Mouse (Mus musculus) CH12.LX (cell line): ENCODE measurements around the gene Cnr2.

Experiments used
- BHLHE40 ChIP-seq: IDR thresholded peaks from 2 replicates; pipeline ENCODE4 v1.6.1; 2011; ENCODE audit warnings: mild to moderate bottlenecking, low read depth, low read length, improper control_type of control experiment
- CTCF ChIP-seq, 2 experiments: IDR thresholded peaks in 1 of 2; conservative IDR thresholded peaks in 1 of 2; 2 replicates each; pipeline ENCODE4 v1.5.1; 2011 to 2012; ENCODE audit warnings: low read depth in 2 of 2, low read length in 2 of 2, improper control_type of control experiment in 1 of 2, inconsistent platforms in 1 of 2, mild to moderate bottlenecking in 1 of 2, moderate library complexity in 1 of 2
- RCOR1 ChIP-seq: conservative IDR thresholded peaks from 2 replicates; pipeline ENCODE4 v1.6.1; 2012; ENCODE audit warnings: low read depth, mild to moderate bottlenecking, inconsistent platforms, low read length, improper control_type of control experiment
- USF2 ChIP-seq: conservative IDR thresholded peaks from 2 replicates; pipeline ENCODE4 v1.6.1; 2011; ENCODE audit warnings: low read depth, low read length, improper control_type of control experiment

DNA sequence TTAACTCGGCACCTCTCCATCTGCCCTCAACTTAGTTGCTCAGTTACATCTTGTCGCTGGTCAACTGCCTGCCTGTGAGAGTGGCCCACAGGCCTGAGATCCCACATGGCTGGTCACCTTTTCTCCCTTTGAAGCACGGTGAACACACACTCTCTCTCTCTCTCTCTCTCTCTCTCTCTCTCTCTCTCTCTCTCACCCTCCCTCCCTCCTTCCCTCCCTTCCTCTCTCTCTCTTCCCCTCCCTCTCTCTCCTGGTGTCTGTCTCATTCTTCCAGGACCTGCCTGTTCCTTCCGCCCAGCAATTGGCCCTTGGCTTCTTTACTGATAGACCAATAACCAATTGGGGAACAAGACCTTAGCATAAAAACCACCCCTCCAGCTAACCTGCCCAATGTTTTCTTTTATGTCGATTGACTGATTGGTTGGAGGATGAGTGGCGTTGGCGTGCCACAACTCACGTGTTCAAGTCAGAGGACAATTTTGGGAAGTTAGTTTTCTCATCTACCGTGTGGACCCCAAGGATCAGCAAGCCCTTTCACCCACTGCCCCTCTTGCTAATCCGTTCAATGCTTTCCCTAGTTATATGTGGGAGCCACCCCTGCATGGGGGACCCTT is 31.1 kb downstream of the Cnr2 start:
- TF ChIP-seq CTCF (conservative IDR thresholded peaks at IDR 0.05 in 1 of 2, IDR thresholded peaks at IDR 0.05 in 1 of 2; ENCODE audit: low read depth in 2 of 2, low read length in 2 of 2) (no peak), BHLHE40 (no peak), USF2 (no peak), RCOR1 (no peak)
